Comparison of ENCODE assay signal across 8 mouse cellular contexts in the genomic region with DNA sequence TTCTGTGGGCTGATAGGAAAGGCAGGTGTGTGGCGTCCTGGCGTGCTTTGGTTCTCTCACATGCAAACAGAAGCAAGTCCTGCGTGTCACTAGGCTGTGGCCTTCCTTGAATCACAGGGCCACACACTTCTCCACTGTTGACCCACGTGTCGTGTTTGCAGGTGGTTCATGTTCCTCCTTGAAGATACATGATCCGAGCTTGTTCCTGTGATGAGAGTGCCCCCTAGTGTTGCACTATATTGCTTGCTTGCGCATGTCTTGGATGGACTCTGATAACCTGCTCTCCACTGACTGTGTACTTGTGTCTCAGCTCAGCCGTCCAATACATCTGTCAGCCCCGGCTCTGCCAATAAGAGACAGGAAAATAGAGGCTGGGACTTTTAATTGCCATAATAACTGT. TPM values are rescaled to one million over a fixed set of nuclear protein-coding genes. Genes with fewer than 3 reads are reported as not detected.
A peak's percentile ranks its signal among the peaks of the same experiment; 100 is the strongest.
DNase-seq lines count a peak whose midpoint lies in the region; ATAC-seq and TF ChIP-seq lines count a peak whose summit lies in the region.

No protein-coding gene starts in this region.

- peak; percentile 79 for ATAC-seq in granulocyte monocyte progenitor cell, adult 5-6 weeks (replicated peaks; ENCODE audit: poor library complexity, severe bottlenecking)
- ATAC-seq in neural tube, embryonic 13.5 days (ENCODE audit: low read depth) = peak; percentile 55; the same call in 1 of the 2 replicates

- H3K9ac ChIP-seq in liver, adult 2 months (ENCODE audit: low read depth, low read length) = no peak overlapping the region
- no peak overlapping the region for H3K9ac ChIP-seq in neural tube, embryonic 13.5 days

- no peak for TF ChIP-seq POLR2A in liver, adult 2 months (IDR thresholded peaks at IDR 0.05; ENCODE audit: extremely low read depth, insufficient read depth, low read length)

- peak; percentile 68 for TF ChIP-seq CTCF in liver, adult 2 months (IDR thresholded peaks at IDR 0.05; ENCODE audit: low read depth, low read length)

- peaks cover 5% of the 10 kb centered on the region; the same call in 1 of the 2 replicates for H3K36me3 ChIP-seq in liver, adult 2 months (ENCODE audit: control insufficient read depth, insufficient read depth, low read length)
- peaks cover 73% of the 10 kb centered on the region for H3K36me3 ChIP-seq in neural tube, embryonic 13.5 days

- H3K27ac ChIP-seq in liver, adult 2 months (replicated peaks; ENCODE audit: insufficient read depth, low read depth, low read length) = no peak overlapping the region
- no peak overlapping the region for H3K27ac ChIP-seq in neural tube, embryonic 13.5 days (replicated peaks)

- 29% methylated on average over 9 of the region's 9 CpGs for WGBS in liver, adult 2 months
- 49% methylated on average over 9 of the region's 9 CpGs for WGBS in neural tube, embryonic 13.5 days

- H3K4me1 ChIP-seq in liver, adult 2 months (ENCODE audit: control insufficient read depth, insufficient read depth, low read length) = no peaks in the 10 kb centered on the region
- peaks cover 14% of the 10 kb centered on the region; the same call in 1 of the 2 replicates for H3K4me1 ChIP-seq in neural tube, embryonic 13.5 days (replicated peaks)

- DNase-seq in 416B (ENCODE audit: low read depth) = peak; percentile 89
- peak; percentile 59 to 71 for DNase-seq in adrenal gland, adult 18-20 months (ENCODE audit: low spot score in 2 of 2)
- peak; percentile 87 for DNase-seq in embryo, embryonic 10.5 days (ENCODE audit: low spot score)
- DNase-seq in kidney, postnatal 10 days = peak; percentile 87
- peak; percentile 77 for DNase-seq in liver, adult 2 months (ENCODE audit: extremely low read depth, low read depth, low spot score)
- peak; percentile 45 for DNase-seq in testis, postnatal 14 days (ENCODE audit: low spot score)

- no peak overlapping the region for H3K4me3 ChIP-seq in liver, adult 2 months (ENCODE audit: insufficient read depth, low read depth, low read length)
- no peak overlapping the region for H3K4me3 ChIP-seq in neural tube, embryonic 13.5 days

- no peaks in the 10 kb centered on the region for H3K9me3 ChIP-seq in neural tube, embryonic 13.5 days

- H3K27me3 ChIP-seq in liver, adult 2 months (ENCODE audit: control insufficient read depth, insufficient read depth, low read length) = no peaks in the 10 kb centered on the region
- H3K27me3 ChIP-seq in neural tube, embryonic 13.5 days = no peaks in the 10 kb centered on the region

- no peak overlapping the region for H3K4me2 ChIP-seq in neural tube, embryonic 13.5 days

- H3K79me2 ChIP-seq in liver, adult 2 months (ENCODE audit: control insufficient read depth, insufficient read depth, low read length) = peaks cover 3% of the 10 kb centered on the region; the same call in 1 of the 2 replicates

RNA-seq across cellular contexts. Expression of a gene that starts 25.3 kb away (rescaled TPM):
- not detected for total RNA-seq in adrenal gland, adult 18-20 months (2021)
- not detected in 2 replicates for total RNA-seq in granulocyte monocyte progenitor cell, adult 5-6 weeks (2014; fragmentation: Nextera tagmentation)
- not detected in 2 replicates for total RNA-seq in granulocyte monocyte progenitor cell, adult 5-6 weeks (2017)
- total RNA-seq in liver, adult 2 months (2014; rRNA removed) = not detected in 2 replicates
- polyA plus RNA-seq in liver, adult 2 months (2012; rRNA removed) = not detected in 2 replicates
- polyA plus RNA-seq in neural tube, embryonic 13.5 days (2015; fragmentation: Nextera tagmentation; extraction: Ambion mirVana) = 0.13 TPM in 1 of 2 replicates, not detected in the other
